18 mouse cellular contexts compared by ENCODE assay signal in the genomic region with DNA sequence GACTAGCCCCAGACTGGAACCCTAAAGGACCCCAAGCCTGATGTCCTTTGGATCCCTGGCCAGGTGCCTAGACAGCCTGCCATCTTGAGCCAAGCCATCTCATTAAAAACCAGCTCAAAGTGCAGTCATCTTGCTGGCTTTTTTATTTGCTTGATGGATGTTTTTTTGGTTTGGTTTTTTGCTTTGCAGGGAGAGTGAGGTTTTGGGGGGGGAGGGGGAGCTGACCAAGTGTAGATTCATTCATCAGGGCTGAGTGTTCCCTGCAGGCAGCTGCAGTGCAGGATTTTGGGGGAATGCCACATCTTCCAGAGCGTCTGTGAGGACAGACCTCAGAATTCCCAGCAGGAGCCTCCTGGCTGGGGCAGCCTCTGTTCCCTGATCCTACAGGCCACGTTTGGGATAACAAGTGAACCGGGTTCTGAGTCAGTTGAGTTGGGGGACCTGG. TPM values are rescaled to one million over a fixed set of nuclear protein-coding genes. Genes with fewer than 3 reads are reported as not detected.
DNase-seq lines count a peak whose midpoint lies in the region; ATAC-seq and TF ChIP-seq lines count a peak whose summit lies in the region.
"Had no signal": no experiment of that assay in that cellular context is flagged by ENCODE, and none has a peak within 500 bp of the region (broad histone marks: within the 10 kb centered on the region; RNA-seq: fewer than 3 reads in every experiment).

No protein-coding gene starts in this region.

- no peak overlapping the region for H3K4me3 ChIP-seq in kidney, embryonic 15.5 days (replicated peaks)
- no peak overlapping the region for H3K4me3 ChIP-seq in lung, postnatal 0 days (ENCODE audit: low read depth, low read length)
- no peak overlapping the region for H3K4me3 ChIP-seq in stomach, embryonic 16.5 days (replicated peaks; ENCODE audit: low read length)
- H3K4me3 ChIP-seq: forebrain, embryonic 10.5 days; hindbrain, embryonic 10.5 days; intestine, embryonic 15.5 days; limb, embryonic 13.5 days; neural tube, embryonic 12.5 days had no signal

- peak; percentile 7; the same call in 1 of the 2 replicates for TF ChIP-seq CTCF in lung, postnatal 0 days (IDR thresholded peaks at IDR 0.05)

- peaks cover 52% of the 10 kb centered on the region for H3K36me3 ChIP-seq in kidney, embryonic 15.5 days
- peaks cover 16% of the 10 kb centered on the region for H3K36me3 ChIP-seq in lung, postnatal 0 days (ENCODE audit: insufficient read depth, low read length)
- H3K36me3 ChIP-seq in stomach, embryonic 16.5 days (ENCODE audit: control insufficient read depth, insufficient read depth, low read length), result peaks cover 18% of the 10 kb centered on the region

- H3K27me3 ChIP-seq in kidney, embryonic 15.5 days, result peaks cover 29% of the 10 kb centered on the region
- H3K27me3 ChIP-seq in lung, postnatal 0 days (replicated peaks; ENCODE audit: insufficient read depth, low read length), result peaks cover 6% of the 10 kb centered on the region; the same call in 1 of the 2 replicates
- peaks cover 2% of the 10 kb centered on the region; the same call in 1 of the 2 replicates for H3K27me3 ChIP-seq in stomach, embryonic 16.5 days (ENCODE audit: control insufficient read depth, insufficient read depth, low read length)

- no peak for ATAC-seq in kidney, embryonic 15.5 days (replicated peaks; ENCODE audit: low FRiP score)
- no peak for ATAC-seq in lung, postnatal 0 days
- no peak for ATAC-seq in stomach, embryonic 16.5 days (ENCODE audit: insufficient read depth, low FRiP score)
- ATAC-seq: intestine, embryonic 15.5 days had no signal

- H3K4me2 ChIP-seq in kidney, embryonic 15.5 days, result no peak overlapping the region
- H3K4me2 ChIP-seq in lung, postnatal 0 days (replicated peaks; ENCODE audit: low read depth, low read length), result no peak overlapping the region
- H3K4me2 ChIP-seq in stomach, embryonic 16.5 days (ENCODE audit: low read depth, low read length), result no peak overlapping the region
- H3K4me2 ChIP-seq: intestine, embryonic 15.5 days; limb, embryonic 13.5 days; neural tube, embryonic 12.5 days had no signal

- WGBS in kidney, embryonic 15.5 days, result 7% methylated on average over 3 of the region's 3 CpGs
- WGBS in lung, postnatal 0 days, result 27% methylated on average over 3 of the region's 3 CpGs
- 21% methylated on average over 3 of the region's 3 CpGs for WGBS in stomach, embryonic 16.5 days

- TF ChIP-seq EP300 in lung, postnatal 0 days (IDR thresholded peaks at IDR 0.05), result no peak

- peaks cover 20% of the 10 kb centered on the region for H3K4me1 ChIP-seq in kidney, embryonic 15.5 days
- H3K4me1 ChIP-seq in lung, postnatal 0 days (ENCODE audit: insufficient read depth, low read depth, low read length), result 0 out of 2 replicates have a peak, but pooled peaks cover 4% of the 10 kb centered on the region
- peaks cover 18% of the 10 kb centered on the region for H3K4me1 ChIP-seq in stomach, embryonic 16.5 days (ENCODE audit: control insufficient read depth, insufficient read depth, low read length)

- H3K9ac ChIP-seq in kidney, embryonic 15.5 days, result no peak overlapping the region
- H3K9ac ChIP-seq in lung, postnatal 0 days (replicated peaks; ENCODE audit: low read depth), result no peak overlapping the region
- H3K9ac ChIP-seq in stomach, embryonic 16.5 days (ENCODE audit: low read length), result no peak overlapping the region
- H3K9ac ChIP-seq: intestine, embryonic 15.5 days; limb, embryonic 13.5 days; neural tube, embryonic 12.5 days had no signal

- H3K9me3 ChIP-seq in kidney, embryonic 15.5 days (replicated peaks), result no peaks in the 10 kb centered on the region
- no peaks in the 10 kb centered on the region for H3K9me3 ChIP-seq in lung, postnatal 0 days (ENCODE audit: low read length)
- no peaks in the 10 kb centered on the region for H3K9me3 ChIP-seq in stomach, embryonic 16.5 days (replicated peaks; ENCODE audit: control insufficient read depth, low read length)
- H3K9me3 ChIP-seq: forebrain, embryonic 10.5 days; hindbrain, embryonic 10.5 days; intestine, embryonic 15.5 days; limb, embryonic 13.5 days; neural tube, embryonic 12.5 days had no signal

- H3K27ac ChIP-seq in kidney, embryonic 15.5 days, result no peak overlapping the region
- no peak overlapping the region for H3K27ac ChIP-seq in lung, postnatal 0 days (ENCODE audit: low read length)
- H3K27ac ChIP-seq in stomach, embryonic 16.5 days (ENCODE audit: low read length), result 0 out of 2 replicates have a peak overlapping the region, but pooled peaks have one; percentile 38
- H3K27ac ChIP-seq: forebrain, embryonic 10.5 days; hindbrain, embryonic 10.5 days; intestine, embryonic 15.5 days; limb, embryonic 13.5 days; neural tube, embryonic 12.5 days had no signal

- DNase-seq in kidney, adult 11 months, result peak; percentile 69
- DNase-seq in lung, postnatal 0 days (ENCODE audit: low spot score), result no peak
- DNase-seq in lung, postnatal 4 days, result no peak
- peak; percentile 58 for DNase-seq in brain, adult 2 months (ENCODE audit: low read depth, low spot score)
- no peak for DNase-seq in thymus, postnatal 10 days (ENCODE audit: low spot score in 2 of 2)
- DNase-seq in urinary bladder, postnatal 14 days (ENCODE audit: low spot score), result no peak
- DNase-seq: cerebellum, adult 11 months; layer of hippocampus, postnatal 36 days; lung, adult 18-20 months; midbrain, embryonic 14.5 days; thymus, adult 2 months had no signal

RNA-seq across cellular contexts. Expression of gene Grin3b, which starts 1.4 kb away (rescaled TPM):
- polyA plus RNA-seq in kidney, embryonic 15.5 days (2015; fragmentation: Nextera tagmentation; extraction: Ambion mirVana), result 0.31 and 0.39 TPM in 2 replicates
- 0.24 and 0.32 TPM in 2 replicates for polyA plus RNA-seq in lung, postnatal 0 days (2015; fragmentation: Nextera tagmentation; extraction: Ambion mirVana)
- 0.21 and 0.45 TPM in 2 replicates for polyA plus RNA-seq in stomach, embryonic 16.5 days (2015; fragmentation: Nextera tagmentation; extraction: Ambion mirVana)

RNA-seq across cellular contexts. Expression of gene Wdr18, which starts 9.2 kb away (rescaled TPM):
- polyA plus RNA-seq in kidney, embryonic 15.5 days (2015; fragmentation: Nextera tagmentation; extraction: Ambion mirVana), result 115 TPM in 2 replicates
- 32.8 and 44.2 TPM in 2 replicates for polyA plus RNA-seq in lung, postnatal 0 days (2015; fragmentation: Nextera tagmentation; extraction: Ambion mirVana)
- 76.7 and 86.9 TPM in 2 replicates for polyA plus RNA-seq in stomach, embryonic 16.5 days (2015; fragmentation: Nextera tagmentation; extraction: Ambion mirVana)

RNA-seq across cellular contexts. Expression of gene Tmem259, which starts 15.0 kb away (rescaled TPM):
- polyA plus RNA-seq in kidney, embryonic 15.5 days (2015; fragmentation: Nextera tagmentation; extraction: Ambion mirVana), result 15.7 and 17.5 TPM in 2 replicates
- polyA plus RNA-seq in lung, postnatal 0 days (2015; fragmentation: Nextera tagmentation; extraction: Ambion mirVana), result 26.7 and 27.6 TPM in 2 replicates
- polyA plus RNA-seq in stomach, embryonic 16.5 days (2015; fragmentation: Nextera tagmentation; extraction: Ambion mirVana), result 5.6 TPM in 2 replicates

RNA-seq across cellular contexts. Expression of gene Cnn2, which starts 19.2 kb away (rescaled TPM):
- polyA plus RNA-seq in kidney, embryonic 15.5 days (2015; fragmentation: Nextera tagmentation; extraction: Ambion mirVana), result 253 and 292 TPM in 2 replicates
- polyA plus RNA-seq in lung, postnatal 0 days (2015; fragmentation: Nextera tagmentation; extraction: Ambion mirVana), result 483 and 567 TPM in 2 replicates
- 333 and 334 TPM in 2 replicates for polyA plus RNA-seq in stomach, embryonic 16.5 days (2015; fragmentation: Nextera tagmentation; extraction: Ambion mirVana)

RNA-seq across cellular contexts. Expression of gene Abca7, which starts 27.1 kb away (rescaled TPM):
- 3.9 and 4.5 TPM in 2 replicates for polyA plus RNA-seq in kidney, embryonic 15.5 days (2015; fragmentation: Nextera tagmentation; extraction: Ambion mirVana)
- polyA plus RNA-seq in lung, postnatal 0 days (2015; fragmentation: Nextera tagmentation; extraction: Ambion mirVana), result 5.5 and 6.5 TPM in 2 replicates
- polyA plus RNA-seq in stomach, embryonic 16.5 days (2015; fragmentation: Nextera tagmentation; extraction: Ambion mirVana), result 6.3 and 7.4 TPM in 2 replicates

Comparison
In these comparisons a context has a peak if more than half of its experiments do, and no peak if none do; other contexts are left out.
1. DNase-seq: peak in kidney, adult 11 months (single experiment) and brain, adult 2 months (single experiment); none in lung, postnatal 0 days (single experiment), lung, postnatal 4 days (0 of 2), thymus, postnatal 10 days (0 of 2) and urinary bladder, postnatal 14 days (single experiment).